In genomic region chr6:129233366-129233954, GRCm38 (mm10) we compare ENCODE assay signal across 12 mouse cellular contexts. TPM values are rescaled to one million over a fixed set of nuclear protein-coding genes. Genes with fewer than 3 reads are reported as not detected.
DNase-seq lines count a peak whose midpoint lies in the region; ATAC-seq and TF ChIP-seq lines count a peak whose summit lies in the region.
"Had no signal": no experiment of that assay in that cellular context is flagged by ENCODE, and none has a peak within 500 bp of the region (broad histone marks: within the 10 kb centered on the region; RNA-seq: fewer than 3 reads in every experiment).

No protein-coding gene starts in this region.

- no peak for ATAC-seq in intestine, embryonic 16.5 days
- no peak for ATAC-seq in stomach, embryonic 15.5 days (ENCODE audit: insufficient read depth, low FRiP score, low read depth)

- 70% methylated on average over 6 of the region's 6 CpGs for WGBS in kidney, adult 2 months
- 81% methylated on average over 6 of the region's 6 CpGs for WGBS in intestine, embryonic 16.5 days
- WGBS in stomach, embryonic 15.5 days = 77% methylated on average over 6 of the region's 6 CpGs

- H3K36me3 ChIP-seq in kidney, adult 2 months (ENCODE audit: control insufficient read depth, insufficient read depth, low read length) = no peaks in the 10 kb centered on the region; the same call in 1 of the 2 replicates
- H3K36me3 ChIP-seq in intestine, embryonic 16.5 days (ENCODE audit: control insufficient read depth, insufficient read depth, low read length) = no peaks in the 10 kb centered on the region
- H3K36me3 ChIP-seq in stomach, embryonic 15.5 days = no peaks in the 10 kb centered on the region
- H3K36me3 ChIP-seq: limb, embryonic 12.5 days had no signal

- peak overlapping the region; percentile 85 for H3K27ac ChIP-seq in kidney, adult 2 months (ENCODE audit: insufficient read depth, low read depth, low read length)
- peak overlapping the region; percentile 38; the same call in 1 of the 2 replicates for H3K27ac ChIP-seq in intestine, embryonic 16.5 days (ENCODE audit: low read length)
- peak overlapping the region; percentile 46; the same call in 1 of the 2 replicates for H3K27ac ChIP-seq in stomach, embryonic 15.5 days
- H3K27ac ChIP-seq: limb, embryonic 12.5 days had no signal

- H3K9me3 ChIP-seq in intestine, embryonic 16.5 days (ENCODE audit: control insufficient read depth, low read length) = no peaks in the 10 kb centered on the region
- no peaks in the 10 kb centered on the region for H3K9me3 ChIP-seq in stomach, embryonic 15.5 days
- H3K9me3 ChIP-seq: limb, embryonic 12.5 days had no signal

- H3K9ac ChIP-seq in intestine, embryonic 16.5 days (ENCODE audit: low read depth, low read length) = no peak overlapping the region
- no peak overlapping the region for H3K9ac ChIP-seq in stomach, embryonic 15.5 days
- H3K9ac ChIP-seq: limb, embryonic 12.5 days had no signal

- no peaks in the 10 kb centered on the region for H3K27me3 ChIP-seq in kidney, adult 2 months (replicated peaks; ENCODE audit: control insufficient read depth, insufficient read depth, low read length)
- H3K27me3 ChIP-seq in intestine, embryonic 16.5 days (replicated peaks; ENCODE audit: control insufficient read depth, insufficient read depth, low read length) = no peaks in the 10 kb centered on the region
- H3K27me3 ChIP-seq in stomach, embryonic 15.5 days (replicated peaks) = no peaks in the 10 kb centered on the region
- H3K27me3 ChIP-seq: limb, embryonic 12.5 days had no signal

- DNase-seq in kidney, adult 2 months = no peak
- no peak for DNase-seq in kidney, adult 9 months
- peak; percentile 45 for DNase-seq in thymus, postnatal 25 days
- DNase-seq in thymus, postnatal 14 days = no peak
- DNase-seq in frontal cortex, postnatal 14 days (ENCODE audit: low spot score in 2 of 2) = no peak
- DNase-seq in right cerebral cortex, postnatal 14 days = no peak
- DNase-seq: cerebellum, adult 8-10 months; retina, postnatal 1 day had no signal

- no peak for TF ChIP-seq POLR2A in kidney, adult 2 months (IDR thresholded peaks at IDR 0.05; ENCODE audit: low read depth, low read length)

- no peak for TF ChIP-seq CTCF in kidney, adult 2 months (conservative IDR thresholded peaks at IDR 0.05; ENCODE audit: insufficient read depth, insufficient read length, low read depth, low read length)

- no peak overlapping the region for H3K4me2 ChIP-seq in intestine, embryonic 16.5 days (ENCODE audit: low read depth, low read length)
- H3K4me2 ChIP-seq in stomach, embryonic 15.5 days = no peak overlapping the region; the same call in 1 of the 2 replicates
- H3K4me2 ChIP-seq: limb, embryonic 12.5 days had no signal

- peaks cover 52% of the 10 kb centered on the region for H3K4me1 ChIP-seq in kidney, adult 2 months (ENCODE audit: control insufficient read depth, insufficient read depth, low read length)
- H3K4me1 ChIP-seq in intestine, embryonic 16.5 days (ENCODE audit: control insufficient read depth, insufficient read depth, low read length) = peaks cover 30% of the 10 kb centered on the region
- 0 out of 2 replicates have a peak, but pooled peaks cover 22% of the 10 kb centered on the region for H3K4me1 ChIP-seq in stomach, embryonic 15.5 days
- H3K4me1 ChIP-seq: limb, embryonic 12.5 days had no signal

- no peak overlapping the region for H3K4me3 ChIP-seq in kidney, adult 2 months (ENCODE audit: insufficient read depth, low read depth, low read length)
- H3K4me3 ChIP-seq in intestine, embryonic 16.5 days (ENCODE audit: low read length) = no peak overlapping the region
- H3K4me3 ChIP-seq in stomach, embryonic 15.5 days (replicated peaks) = no peak overlapping the region
- H3K4me3 ChIP-seq: limb, embryonic 12.5 days had no signal

RNA-seq across cellular contexts. Expression of gene Cd69, which starts 41.8 kb away (rescaled TPM):
- polyA plus RNA-seq in kidney, adult 2 months (2012; rRNA removed) = 0.11 and 0.78 TPM in 2 replicates
- polyA plus RNA-seq in intestine, embryonic 16.5 days (2015; fragmentation: Nextera tagmentation; extraction: Ambion mirVana) = 0.24 and 0.37 TPM in 2 replicates
- polyA plus RNA-seq in stomach, embryonic 15.5 days (2015; fragmentation: Nextera tagmentation; extraction: Ambion mirVana) = 0.40 and 0.59 TPM in 2 replicates
- polyA plus RNA-seq: limb, embryonic 12.5 days; testis, adult 2 months had no signal

RNA-seq across cellular contexts. Expression of gene Clec2d, which starts 53.0 kb away (rescaled TPM):
- 42.9 and 67.0 TPM in 2 replicates for polyA plus RNA-seq in kidney, adult 2 months (2012; rRNA removed)
- 1.0 and 1.2 TPM in 2 replicates for polyA plus RNA-seq in intestine, embryonic 16.5 days (2015; fragmentation: Nextera tagmentation; extraction: Ambion mirVana)
- polyA plus RNA-seq in stomach, embryonic 15.5 days (2015; fragmentation: Nextera tagmentation; extraction: Ambion mirVana) = 0.85 and 1.1 TPM in 2 replicates

Comparison
In these comparisons a context has a peak if more than half of its experiments do, and no peak if none do; other contexts are left out.
1. RNA of gene Clec2d, which starts 53.0 kb away (polyA plus RNA-seq): 42.9 to 67.0 TPM in kidney, adult 2 months; 1.0 to 1.2 TPM in intestine, embryonic 16.5 days and 0.85 to 1.1 TPM in stomach, embryonic 15.5 days; every median in the first group is over 10 times any median in the second.
2. Peak in every context shown above with its lines, with median percentiles within 50 percentile points of each other: H3K27ac ChIP-seq.